Mouse (Mus musculus): ENCODE data around the gene Cyb5d1. TPM values are rescaled to one million over a fixed set of nuclear protein-coding genes. Genes with fewer than 3 reads are reported as not detected.

The Cyb5d1 gene
- polyA plus RNA-seq, 1 experiment from 2014 or later, result 24.2 TPM

GRCm38 (mm10) chr11:69401987-69402386 is 6.6 kb upstream of the Cyb5d1 start:
- Histone ChIP-seq H3K4me1 (ENCODE audit: control insufficient read depth, insufficient read depth, low read length) (peaks cover 12% of the 10 kb centered on the region), H3K27ac (replicated peaks; ENCODE audit: low read depth, low read length) (no peak overlapping the region), H3K9me3 (ENCODE audit: control insufficient read depth, low read length) (no peaks in the 10 kb centered on the region), H3K36me3 (ENCODE audit: control insufficient read depth, insufficient read depth, low read length) (peaks cover 82% of the 10 kb centered on the region), H3K27me3 (replicated peaks; ENCODE audit: control insufficient read depth, insufficient read depth, low read length) (no peaks in the 10 kb centered on the region; the same call in 1 of the 2 replicates), H3K4me2 (ENCODE audit: low read depth, low read length) (no peak overlapping the region), H3K9ac (ENCODE audit: low read depth, low read length) (no peak overlapping the region), H3K4me3 (ENCODE audit: low read depth, low read length) (no peak overlapping the region)
- WGBS, result 84% methylated on average over 12 of the region's 12 CpGs
- ATAC-seq (ENCODE audit: low read depth) (no peak), DNase-seq (ENCODE audit: low spot score) (no peak)

DNA sequence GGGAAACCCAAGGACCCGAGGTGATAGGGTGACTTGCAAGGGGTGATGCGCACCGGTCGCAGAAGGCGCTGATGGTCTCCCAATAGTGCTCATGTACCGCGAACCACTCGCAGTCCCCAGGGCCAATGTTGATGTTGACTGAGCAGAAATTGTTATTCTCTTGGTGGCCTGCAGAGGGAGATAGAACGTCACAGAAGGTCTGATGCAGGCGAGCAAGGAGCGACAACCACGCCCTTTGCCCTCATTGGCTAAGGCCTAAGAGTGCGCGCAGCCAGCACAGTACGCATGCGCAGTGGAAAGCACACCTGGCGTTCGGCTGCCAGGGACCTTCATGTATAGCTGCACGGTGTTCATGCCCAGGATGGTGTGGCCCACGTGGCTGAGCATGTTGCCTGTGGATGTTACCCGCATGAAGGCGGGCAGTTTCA is 5.8 kb upstream of the Cyb5d1 start:
- peaks cover 18% of the 10 kb centered on the region for H3K4me1 ChIP-seq (ENCODE audit: control insufficient read depth, insufficient read depth, low read length)

DNA sequence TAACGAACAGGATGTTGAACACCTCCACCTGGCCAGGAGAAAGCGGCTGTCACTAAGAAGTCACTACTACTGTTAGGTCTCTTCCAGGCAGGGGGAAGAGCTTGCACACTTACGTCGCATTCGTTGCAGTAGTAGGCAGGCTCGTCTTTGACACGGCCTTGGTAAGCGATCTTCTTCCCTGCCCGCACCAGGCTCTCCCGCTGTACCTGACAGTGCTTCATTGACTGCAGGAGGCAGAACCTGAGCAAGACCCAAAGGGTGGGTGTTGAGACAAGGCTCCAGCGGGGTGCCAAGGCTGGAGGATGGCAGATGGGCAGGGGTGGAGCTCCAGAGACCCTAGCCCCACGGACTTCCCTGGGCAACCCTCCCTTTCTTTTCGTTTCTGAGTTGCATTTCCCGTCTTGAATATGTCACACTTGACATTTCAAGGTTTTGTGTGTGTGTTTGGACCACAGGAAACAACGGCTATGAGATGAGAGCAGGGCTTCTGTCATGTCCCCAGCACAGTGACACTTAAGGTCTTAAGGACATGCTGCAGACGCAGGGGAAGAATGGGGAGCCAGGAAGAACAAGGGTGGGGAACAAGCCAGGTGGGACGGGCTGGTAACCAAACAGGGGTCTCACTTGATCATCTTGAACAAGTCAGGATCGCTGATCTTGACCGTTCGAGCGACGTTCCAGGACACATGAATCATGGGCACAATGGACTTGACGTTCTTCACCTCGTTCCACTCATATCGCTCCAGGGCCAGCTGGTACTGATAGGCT is 4.8 kb upstream of the Cyb5d1 start:
- H3K27me3 ChIP-seq (replicated peaks; ENCODE audit: control insufficient read depth, insufficient read depth, low read length), result no peaks in the 10 kb centered on the region; the same call in 1 of the 2 replicates
- H3K36me3 ChIP-seq (ENCODE audit: control insufficient read depth, insufficient read depth, low read length), result peaks cover 65% of the 10 kb centered on the region
- peaks cover 18% of the 10 kb centered on the region for H3K4me1 ChIP-seq (ENCODE audit: control insufficient read depth, insufficient read depth, low read length)
- 0 out of 2 replicates have a peak overlapping the region, but pooled peaks have one; percentile 1 for H3K4me3 ChIP-seq (ENCODE audit: low read depth, low read length)
- H3K27ac ChIP-seq (replicated peaks; ENCODE audit: low read depth, low read length), result no peak overlapping the region
- DNase-seq (ENCODE audit: low spot score) (no peak), ATAC-seq (ENCODE audit: low read depth) (no peak)
- H3K4me2 ChIP-seq (ENCODE audit: low read depth, low read length), result no peak overlapping the region
- no peaks in the 10 kb centered on the region for H3K9me3 ChIP-seq (ENCODE audit: control insufficient read depth, low read length)
- 82% methylated on average over 25 of the region's 25 CpGs for WGBS
- 0 out of 2 replicates have a peak overlapping the region, but pooled peaks have one; percentile 25 for H3K9ac ChIP-seq (ENCODE audit: low read depth, low read length)

More for the DNA sequence above, 5.8 kb upstream of the Cyb5d1 start:
- Histone ChIP-seq H3K9me3 (ENCODE audit: control insufficient read depth, low read length) (no peaks in the 10 kb centered on the region), H3K27ac (replicated peaks; ENCODE audit: low read depth, low read length) (no peak overlapping the region), H3K9ac (ENCODE audit: low read depth, low read length) (no peak overlapping the region), H3K4me3 (ENCODE audit: low read depth, low read length) (no peak overlapping the region), H3K36me3 (ENCODE audit: control insufficient read depth, insufficient read depth, low read length) (peaks cover 75% of the 10 kb centered on the region), H3K4me2 (ENCODE audit: low read depth, low read length) (no peak overlapping the region), H3K27me3 (replicated peaks; ENCODE audit: control insufficient read depth, insufficient read depth, low read length) (no peaks in the 10 kb centered on the region; the same call in 1 of the 2 replicates)
- ATAC-seq (ENCODE audit: low read depth), result peak; percentile 81
- 23% methylated on average over 21 of the region's 22 CpGs for WGBS
- DNase-seq (ENCODE audit: low spot score), result peak; percentile 97

DNA sequence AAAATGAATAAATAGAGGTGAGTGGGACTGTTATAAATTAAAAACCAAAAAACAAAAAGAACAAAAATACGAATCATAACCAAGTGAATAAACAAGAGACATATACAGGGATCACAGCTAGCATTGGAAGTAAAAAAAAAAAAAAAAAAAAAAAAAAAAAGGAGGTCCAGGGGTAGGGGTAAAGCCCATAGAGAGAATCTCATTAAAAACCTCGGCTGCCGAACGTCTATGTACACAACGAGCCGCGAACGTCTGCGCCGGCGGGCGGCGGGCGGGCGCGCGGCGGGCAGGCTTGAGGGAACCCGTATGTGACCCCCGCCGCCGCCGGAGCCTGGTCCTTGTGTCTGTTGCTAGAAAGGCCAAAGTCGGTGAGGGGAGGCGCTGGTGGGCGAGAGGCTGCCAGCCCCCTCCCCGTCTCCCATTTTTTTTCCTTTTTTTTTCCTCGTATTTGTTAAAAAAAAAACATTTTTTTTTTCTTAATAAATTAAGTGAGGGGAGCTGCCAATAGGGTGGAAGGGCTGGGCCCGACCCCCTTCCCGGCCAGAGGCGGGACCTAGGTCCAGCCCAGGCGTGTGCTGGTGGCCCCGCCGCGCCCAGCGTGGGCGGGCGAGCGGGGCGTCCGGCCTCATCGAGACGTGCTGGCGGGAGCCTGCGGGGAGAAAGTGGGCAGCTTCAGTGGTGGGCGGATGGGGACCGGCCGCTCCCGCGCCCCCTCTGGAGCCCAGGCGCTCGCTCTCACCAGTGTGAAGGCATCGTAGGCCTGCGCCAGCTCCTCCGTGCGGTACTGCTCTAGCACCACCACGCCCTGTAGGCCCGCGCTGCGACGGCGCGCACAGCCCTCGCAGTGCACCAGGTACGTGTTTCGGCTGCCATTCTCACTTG is 4.0 kb upstream of the Cyb5d1 start:
- peak overlapping the region; percentile 26 for H3K4me2 ChIP-seq (ENCODE audit: low read depth, low read length)
- ATAC-seq (ENCODE audit: low read depth) (no peak), DNase-seq (ENCODE audit: low spot score) (no peak)
- H3K4me3 ChIP-seq (ENCODE audit: low read depth, low read length), result 0 out of 2 replicates have a peak overlapping the region, but pooled peaks have one; percentile 1
- peak overlapping the region; percentile 25; the same call in 1 of the 2 replicates for H3K9ac ChIP-seq (ENCODE audit: low read depth, low read length)
- H3K4me1 ChIP-seq (ENCODE audit: control insufficient read depth, insufficient read depth, low read length), result peaks cover 18% of the 10 kb centered on the region
- H3K27ac ChIP-seq (replicated peaks; ENCODE audit: low read depth, low read length), result no peak overlapping the region
- 25% methylated on average over 41 of the region's 66 CpGs for WGBS
- no peaks in the 10 kb centered on the region; the same call in 1 of the 2 replicates for H3K27me3 ChIP-seq (replicated peaks; ENCODE audit: control insufficient read depth, insufficient read depth, low read length)
- H3K9me3 ChIP-seq (ENCODE audit: control insufficient read depth, low read length), result no peaks in the 10 kb centered on the region
- peaks cover 57% of the 10 kb centered on the region for H3K36me3 ChIP-seq (ENCODE audit: control insufficient read depth, insufficient read depth, low read length)

DNA sequence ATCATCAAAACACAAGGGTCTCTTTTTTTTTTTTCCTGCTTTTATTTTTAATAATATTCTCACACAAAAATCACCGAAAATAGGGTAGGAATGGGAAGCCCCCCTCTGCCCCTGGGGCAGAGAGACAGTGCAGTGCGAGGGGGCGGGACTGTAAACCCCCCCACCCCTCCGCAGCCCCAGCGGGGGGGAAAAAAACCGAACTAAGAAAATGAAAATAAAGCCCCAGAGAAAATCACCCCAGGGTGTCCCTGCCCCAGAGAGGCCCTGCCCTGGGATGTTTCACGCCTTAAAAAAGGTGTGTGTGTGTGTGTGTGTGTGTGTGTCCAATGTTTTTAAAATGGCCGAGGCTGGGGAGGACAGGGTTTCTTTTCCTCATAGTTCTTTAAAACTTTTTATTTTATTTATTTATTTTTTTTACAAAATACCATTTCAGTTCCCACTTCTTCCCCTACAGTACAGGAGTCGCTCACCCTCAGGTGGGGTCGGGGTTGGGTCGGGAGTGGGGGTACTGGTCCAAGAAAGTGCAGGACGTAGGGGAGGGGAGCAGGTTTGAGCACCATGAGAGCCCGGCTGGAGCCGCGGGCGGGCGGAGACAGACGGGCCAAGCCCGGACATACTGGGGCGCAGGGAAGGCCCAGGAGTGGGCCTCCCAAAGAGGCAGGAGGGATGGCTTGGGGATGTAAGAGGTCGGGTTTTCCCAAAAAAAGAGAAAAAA is 3.2 kb upstream of the Cyb5d1 start:
- peak overlapping the region; percentile 51 for H3K9ac ChIP-seq (ENCODE audit: low read depth, low read length)
- peaks cover 49% of the 10 kb centered on the region for H3K36me3 ChIP-seq (ENCODE audit: control insufficient read depth, insufficient read depth, low read length)
- H3K4me2 ChIP-seq (ENCODE audit: low read depth, low read length), result peak overlapping the region; percentile 61

DNA sequence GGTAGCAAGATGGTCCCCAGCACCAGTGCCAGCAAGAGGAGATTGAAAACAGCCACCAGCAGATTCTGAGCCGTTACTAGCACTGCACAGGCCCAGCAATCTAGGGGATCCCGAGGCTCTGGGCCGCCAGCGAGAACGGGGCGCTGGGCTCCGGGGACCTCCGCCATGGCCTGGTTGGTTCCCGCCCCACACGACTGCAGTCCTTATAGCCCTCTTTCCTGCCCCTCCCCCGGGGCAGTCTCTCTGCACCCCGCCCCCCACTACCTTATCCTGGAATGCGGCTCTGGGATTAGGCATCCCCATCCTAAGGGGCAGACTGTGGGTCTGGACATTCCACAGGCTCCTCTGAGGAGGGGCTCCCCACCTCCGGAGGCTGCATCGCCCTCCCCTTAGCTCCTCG is 2.6 kb upstream of the Cyb5d1 start, which contains the start of gene Tmem88:
Tmem88 (minus strand) TSS at position 176 of the 400 bp plus-strand sequence.
- Histone ChIP-seq H3K27ac (replicated peaks; ENCODE audit: low read depth, low read length) (peak within 1 kb of the TSS; percentile 94), H3K9me3 (ENCODE audit: control insufficient read depth, low read length) (no peaks in the 10 kb centered on the region), H3K4me2 (ENCODE audit: low read depth, low read length) (peak within 1 kb of the TSS; percentile 61), H3K9ac (ENCODE audit: low read depth, low read length) (peak within 1 kb of the TSS; percentile 85), H3K27me3 (replicated peaks; ENCODE audit: control insufficient read depth, insufficient read depth, low read length) (no peaks in the 10 kb centered on the region; the same call in 1 of the 2 replicates), H3K36me3 (ENCODE audit: control insufficient read depth, insufficient read depth, low read length) (peaks cover 43% of the 10 kb centered on the region), H3K4me3 (ENCODE audit: low read depth, low read length) (peak within 1 kb of the TSS; percentile 55), H3K4me1 (ENCODE audit: control insufficient read depth, insufficient read depth, low read length) (peaks cover 18% of the 10 kb centered on the region)
- DNase-seq (ENCODE audit: low spot score), result peak; percentile 47
- 11% methylated on average over 15 of the region's 16 CpGs for WGBS
- ATAC-seq (ENCODE audit: low read depth), result no peak

More for the DNA sequence above, 3.2 kb upstream of the Cyb5d1 start:
- peak overlapping the region; percentile 55; the same call in 1 of the 2 replicates for H3K4me3 ChIP-seq (ENCODE audit: low read depth, low read length)
- H3K4me1 ChIP-seq (ENCODE audit: control insufficient read depth, insufficient read depth, low read length), result peaks cover 18% of the 10 kb centered on the region
- DNase-seq (ENCODE audit: low spot score) (no peak), ATAC-seq (ENCODE audit: low read depth) (no peak)
- no peaks in the 10 kb centered on the region for H3K9me3 ChIP-seq (ENCODE audit: control insufficient read depth, low read length)
- peak overlapping the region; percentile 94; the same call in 1 of the 2 replicates for H3K27ac ChIP-seq (replicated peaks; ENCODE audit: low read depth, low read length)
- WGBS, result 29% methylated on average over 21 of the region's 21 CpGs
- H3K27me3 ChIP-seq (replicated peaks; ENCODE audit: control insufficient read depth, insufficient read depth, low read length), result no peaks in the 10 kb centered on the region; the same call in 1 of the 2 replicates

- H3K9ac ChIP-seq (ENCODE audit: low read depth, low read length), result peak overlapping the region; percentile 51
- H3K36me3 ChIP-seq (ENCODE audit: control insufficient read depth, insufficient read depth, low read length), result peaks cover 39% of the 10 kb centered on the region
- peaks cover 18% of the 10 kb centered on the region for H3K4me1 ChIP-seq (ENCODE audit: control insufficient read depth, insufficient read depth, low read length)
- ATAC-seq (ENCODE audit: low read depth) (no peak), DNase-seq (ENCODE audit: low spot score) (no peak)
- H3K4me3 ChIP-seq (ENCODE audit: low read depth, low read length), result peak overlapping the region; percentile 55
- no peaks in the 10 kb centered on the region; the same call in 1 of the 2 replicates for H3K27me3 ChIP-seq (replicated peaks; ENCODE audit: control insufficient read depth, insufficient read depth, low read length)
- no peaks in the 10 kb centered on the region for H3K9me3 ChIP-seq (ENCODE audit: control insufficient read depth, low read length)
- peak overlapping the region; percentile 94 for H3K27ac ChIP-seq (replicated peaks; ENCODE audit: low read depth, low read length)
- peak overlapping the region; percentile 61 for H3K4me2 ChIP-seq (ENCODE audit: low read depth, low read length)
- WGBS, result 20% methylated on average over 20 of the region's 24 CpGs
These were observed 2.2 kb upstream of the Cyb5d1 start for GRCm38 (mm10) chr11:69397581-69398057.

Data from embryonic facial prominence, embryonic 14.5 days (tissue).